Mouse (Mus musculus): ENCODE measurements around the gene Atp5g1.

- TF ChIP-seq CTCF (conservative IDR thresholded peaks at IDR 0.05; ENCODE audit: insufficient read depth, insufficient read length, low read depth, low read length): no peak
- TF ChIP-seq POLR2A (IDR thresholded peaks at IDR 0.05; ENCODE audit: low read depth, low read length): no peak
These were observed 28.7 kb downstream of the Atp5g1 start for GRCm38 (mm10) chr11:96046793-96047192.

All from kidney, adult 2 months (tissue).